Mouse (Mus musculus) right cerebral cortex, postnatal 14 days (tissue): ENCODE measurements around the gene Gucd1.
"Not testable (repeated sequence)": the region's sequence is repeated elsewhere in the genome, so short reads cannot be mapped to it uniquely, and the experiment has no call there.

ENCODE experiments used
- DNase-seq: peaks from one replicate; pipeline ENCODE4 v3.0.0; 2022

Gene Gucd1

GRCm38 (mm10) chr10:75517758-75518143 lies at the start of gene Gucd1:
TSS of gene Gucd1 (minus strand) at chr10:75517972.
- peak; percentile 96 for DNase-seq

GRCm38 (mm10) chr10:75566765-75567164 lies 49.0 kb upstream of the Gucd1 start:
- DNase-seq: not testable (repeated sequence)

GRCm38 (mm10) chr10:75566321-75566720 lies 48.5 kb upstream of the Gucd1 start:
- DNase-seq: no peak

GRCm38 (mm10) chr10:75565906-75566305 lies 48.1 kb upstream of the Gucd1 start:
- no peak for DNase-seq

- DNase-seq: no peak
Observed at GRCm38 (mm10) chr10:75565436-75565835, 47.7 kb upstream of the Gucd1 start.

GRCm38 (mm10) chr10:75564687-75565265 lies 47.0 kb upstream of the Gucd1 start:
- no peak for DNase-seq

GRCm38 (mm10) chr10:75562596-75562995 lies 44.8 kb upstream of the Gucd1 start:
- DNase-seq: no peak

GRCm38 (mm10) chr10:75561071-75561654 lies 43.4 kb upstream of the Gucd1 start, which contains the start of gene Ggt1:
TSS of gene Ggt1 (plus strand) at chr10:75561604.
- DNase-seq: no peak

- DNase-seq: no peak
Observed at GRCm38 (mm10) chr10:75560549-75560899, 42.8 kb upstream of the Gucd1 start.

- peak; percentile 54 for DNase-seq
Observed at GRCm38 (mm10) chr10:75559676-75560548, 42.1 kb upstream of the Gucd1 start, which contains the start of gene Lrrc75b. TSS of gene Lrrc75b (minus strand) at chr10:75560330.

- DNase-seq: no peak
Observed at GRCm38 (mm10) chr10:75559041-75559675, 41.4 kb upstream of the Gucd1 start.

GRCm38 (mm10) chr10:75558515-75558914 lies 40.7 kb upstream of the Gucd1 start:
- peak; percentile 48 for DNase-seq

- DNase-seq: peak; percentile 69
Observed at GRCm38 (mm10) chr10:75556026-75556425, 38.3 kb upstream of the Gucd1 start.

- DNase-seq: no peak
Observed at GRCm38 (mm10) chr10:75555557-75555956, 37.8 kb upstream of the Gucd1 start.

GRCm38 (mm10) chr10:75554090-75554489 lies 36.3 kb upstream of the Gucd1 start:
- DNase-seq: no peak

- DNase-seq: no peak
Observed at GRCm38 (mm10) chr10:75552701-75553450, 35.1 kb upstream of the Gucd1 start.

- DNase-seq: no peak
Observed at GRCm38 (mm10) chr10:75552106-75552505, 34.3 kb upstream of the Gucd1 start.

GRCm38 (mm10) chr10:75551175-75551574 lies 33.4 kb upstream of the Gucd1 start:
- DNase-seq: no peak

GRCm38 (mm10) chr10:75549886-75550285 lies 32.1 kb upstream of the Gucd1 start:
- no peak for DNase-seq

- DNase-seq: no peak
Observed at GRCm38 (mm10) chr10:75548486-75548885, 30.7 kb upstream of the Gucd1 start.

GRCm38 (mm10) chr10:75547901-75548300 lies 30.1 kb upstream of the Gucd1 start:
- no peak for DNase-seq

- no peak for DNase-seq
Observed at GRCm38 (mm10) chr10:75536123-75536522, 18.4 kb upstream of the Gucd1 start.

GRCm38 (mm10) chr10:75535423-75535822 lies 17.7 kb upstream of the Gucd1 start:
- DNase-seq: no peak
